Mouse (Mus musculus): ENCODE measurements at regions not wholly inside any gene's neighbourhood (a gene's known extent, or its start where the extent isn't known, plus 50 kb on each side); places are given as distances from the start of the nearest gene placed in this dataset.
"Not testable (repeated sequence)": the region's sequence is repeated elsewhere in the genome, so short reads cannot be mapped to it uniquely, and the experiment has no call there.

DNA sequence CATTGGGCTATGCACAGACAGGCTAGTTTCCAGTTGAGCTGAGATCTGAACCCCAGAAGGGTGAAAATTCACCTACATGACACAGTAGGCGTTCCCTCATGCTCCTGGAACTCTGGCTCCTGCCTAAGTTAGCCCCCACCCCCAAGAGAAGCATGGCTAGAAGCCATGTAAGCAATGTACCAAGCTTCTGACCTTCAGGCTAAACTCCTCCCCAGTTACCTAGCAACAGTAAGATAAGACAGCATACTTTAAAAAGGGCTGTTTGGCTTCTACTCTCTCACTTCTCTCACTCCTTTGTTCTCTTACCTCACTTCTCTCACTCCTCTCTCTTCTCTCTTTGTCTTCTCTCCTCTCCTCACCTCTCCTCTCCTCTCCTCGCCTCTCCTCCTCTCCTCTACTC lies 629.7 kb upstream of the Prmt6 start:
- not testable (repeated sequence) for H3K9me3 ChIP-seq (replicated peaks); H3K4me1 ChIP-seq; H3K4me3 ChIP-seq; H3K27ac ChIP-seq; H3K9ac ChIP-seq; H3K36me3 ChIP-seq; H3K4me2 ChIP-seq (replicated peaks); H3K27me3 ChIP-seq; ATAC-seq (ENCODE audit: low FRiP score)
- 58% methylated on average over 2 of the region's 2 CpGs for WGBS

- H3K9me3 ChIP-seq (replicated peaks): no peaks in the 10 kb centered on the region
- no peaks in the 10 kb centered on the region for H3K4me1 ChIP-seq
- H3K4me2 ChIP-seq (replicated peaks): no peak overlapping the region
- H3K36me3 ChIP-seq: no peaks in the 10 kb centered on the region
- no peak overlapping the region for H3K27ac ChIP-seq
- no peak for ATAC-seq (ENCODE audit: low FRiP score)
- no peaks in the 10 kb centered on the region for H3K27me3 ChIP-seq
- no peak overlapping the region for H3K4me3 ChIP-seq
- WGBS: 80% methylated on average over 1 of the region's 1 CpGs
- H3K9ac ChIP-seq: no peak overlapping the region
Observed at GRCm38 (mm10) chr3:110865989-110866388, 615.2 kb upstream of the Prmt6 start.

- H3K4me2 ChIP-seq (replicated peaks): no peak overlapping the region
- H3K9me3 ChIP-seq (replicated peaks): no peaks in the 10 kb centered on the region
- no peak overlapping the region for H3K4me3 ChIP-seq
- no peak for ATAC-seq (ENCODE audit: low FRiP score)
- WGBS: 77% methylated on average over 2 of the region's 2 CpGs
- H3K36me3 ChIP-seq: no peaks in the 10 kb centered on the region
- no peaks in the 10 kb centered on the region for H3K27me3 ChIP-seq
- no peak overlapping the region for H3K27ac ChIP-seq
- H3K9ac ChIP-seq: no peak overlapping the region
- H3K4me1 ChIP-seq: no peaks in the 10 kb centered on the region
Observed at GRCm38 (mm10) chr3:110847222-110847621, 596.4 kb upstream of the Prmt6 start.

DNA sequence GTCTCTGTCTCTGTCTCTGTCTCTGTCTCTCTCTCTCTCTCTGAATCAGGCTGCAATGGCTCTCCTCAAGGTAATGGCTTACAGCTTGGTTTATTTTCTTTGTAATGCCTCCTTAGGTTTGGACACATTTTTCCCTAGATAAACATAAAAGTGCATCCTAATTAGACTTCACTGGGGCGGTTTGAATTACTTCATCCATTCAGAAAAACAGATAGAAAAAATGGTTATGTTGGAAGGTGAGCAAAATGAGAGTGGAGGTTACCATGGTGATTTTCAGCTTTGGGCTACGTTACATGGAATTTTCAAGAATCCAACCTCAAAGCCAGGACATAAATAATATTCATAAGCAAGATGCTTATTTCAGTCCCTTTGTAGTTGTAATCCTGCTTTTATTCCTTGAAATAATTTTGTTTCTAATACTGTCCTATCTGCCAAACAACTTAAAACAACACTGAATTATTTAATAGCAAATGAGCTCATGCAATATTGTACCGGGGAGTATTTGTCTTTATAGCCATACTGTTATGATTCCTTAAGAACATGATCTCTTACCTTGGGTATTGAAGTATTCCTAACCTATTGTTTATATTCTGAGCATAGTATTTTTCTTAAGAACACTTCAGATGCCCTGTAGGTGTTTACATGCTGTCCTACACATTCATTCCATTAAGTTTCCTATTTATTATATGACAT lies 570.1 kb upstream of the Prmt6 start:
- Histone ChIP-seq H3K36me3 (no peaks in the 10 kb centered on the region), H3K4me3 (no peak overlapping the region), H3K27ac (no peak overlapping the region), H3K9me3 (replicated peaks) (no peaks in the 10 kb centered on the region), H3K4me2 (replicated peaks) (no peak overlapping the region), H3K4me1 (no peaks in the 10 kb centered on the region), H3K27me3 (no peaks in the 10 kb centered on the region), H3K9ac (no peak overlapping the region)
- ATAC-seq (ENCODE audit: low FRiP score): no peak
- 79% methylated on average over 3 of the region's 3 CpGs for WGBS

- 50% methylated on average over 4 of the region's 4 CpGs for WGBS
- no peaks in the 10 kb centered on the region for H3K27me3 ChIP-seq
- H3K27ac ChIP-seq: peak overlapping the region; percentile 17; the same call in 1 of the 2 replicates
- no peaks in the 10 kb centered on the region for H3K9me3 ChIP-seq (replicated peaks)
- H3K4me1 ChIP-seq: 0 out of 2 replicates have a peak, but pooled peaks cover 2% of the 10 kb centered on the region
- H3K4me3 ChIP-seq: no peak overlapping the region
- ATAC-seq (ENCODE audit: low FRiP score): no peak
- no peak overlapping the region for H3K9ac ChIP-seq
- no peaks in the 10 kb centered on the region for H3K36me3 ChIP-seq
- no peak overlapping the region for H3K4me2 ChIP-seq (replicated peaks)
Observed at GRCm38 (mm10) chr3:110789009-110789586, 538.3 kb upstream of the Prmt6 start.

DNA sequence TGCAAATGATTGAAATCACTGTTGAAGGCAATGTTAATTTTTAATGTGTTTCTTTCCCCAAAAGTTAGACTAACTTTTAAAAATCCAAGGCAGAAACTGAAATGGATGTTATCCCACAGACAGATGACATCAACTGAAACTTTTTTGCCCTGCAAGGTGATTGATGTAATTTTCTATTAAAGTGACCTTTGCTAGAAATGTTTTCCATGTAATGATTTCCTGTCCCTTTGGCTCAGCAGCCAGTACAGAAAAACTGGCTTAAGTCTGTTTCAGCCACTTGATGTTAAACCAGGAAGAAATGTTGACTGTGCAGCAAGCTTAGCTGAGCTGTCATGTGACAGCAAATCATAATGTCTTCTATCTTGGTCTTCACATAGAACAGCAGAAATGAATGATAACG lies 504.5 kb upstream of the Prmt6 start:
- no peak overlapping the region for H3K9ac ChIP-seq
- H3K36me3 ChIP-seq: no peaks in the 10 kb centered on the region
- H3K9me3 ChIP-seq (replicated peaks): no peaks in the 10 kb centered on the region
- no peak overlapping the region for H3K27ac ChIP-seq
- no peaks in the 10 kb centered on the region for H3K4me1 ChIP-seq
- no peak overlapping the region for H3K4me3 ChIP-seq
- no peak overlapping the region for H3K4me2 ChIP-seq (replicated peaks)
- WGBS: 95% methylated on average over 1 of the region's 1 CpGs
- ATAC-seq (ENCODE audit: low FRiP score): no peak
- H3K27me3 ChIP-seq: no peaks in the 10 kb centered on the region

GRCm38 (mm10) chr3:110746273-110746672 lies 495.5 kb upstream of the Prmt6 start:
- H3K4me3 ChIP-seq: no peak overlapping the region
- no peaks in the 10 kb centered on the region for H3K27me3 ChIP-seq
- H3K9ac ChIP-seq: no peak overlapping the region
- ATAC-seq (ENCODE audit: low FRiP score): no peak
- no peak overlapping the region for H3K4me2 ChIP-seq (replicated peaks)
- no peaks in the 10 kb centered on the region for H3K9me3 ChIP-seq (replicated peaks)
- H3K27ac ChIP-seq: no peak overlapping the region
- no peaks in the 10 kb centered on the region for H3K36me3 ChIP-seq
- 53% methylated on average over 2 of the region's 2 CpGs for WGBS
- no peaks in the 10 kb centered on the region for H3K4me1 ChIP-seq

GRCm38 (mm10) chr3:110700122-110700521 lies 449.3 kb upstream of the Prmt6 start:
- ATAC-seq (ENCODE audit: low FRiP score): no peak
- Histone ChIP-seq H3K27me3 (no peaks in the 10 kb centered on the region), H3K4me3 (no peak overlapping the region), H3K4me2 (replicated peaks) (no peak overlapping the region), H3K36me3 (no peaks in the 10 kb centered on the region), H3K4me1 (no peaks in the 10 kb centered on the region), H3K9ac (no peak overlapping the region), H3K9me3 (replicated peaks) (no peaks in the 10 kb centered on the region), H3K27ac (no peak overlapping the region)
- WGBS: 34% methylated on average over 4 of the region's 4 CpGs

GRCm38 (mm10) chr3:110667525-110668005 lies 416.8 kb upstream of the Prmt6 start:
- Histone ChIP-seq H3K4me2 (replicated peaks) (no peak overlapping the region), H3K4me1 (no peaks in the 10 kb centered on the region), H3K9ac (no peak overlapping the region), H3K9me3 (replicated peaks) (no peaks in the 10 kb centered on the region), H3K27ac (no peak overlapping the region; the same call in 1 of the 2 replicates), H3K36me3 (no peaks in the 10 kb centered on the region), H3K4me3 (no peak overlapping the region), H3K27me3 (no peaks in the 10 kb centered on the region)
- ATAC-seq (ENCODE audit: low FRiP score): peak; percentile 59
- 44% methylated on average over 7 of the region's 7 CpGs for whole genome bisulfite sequencing

- ATAC-seq (ENCODE audit: low FRiP score): no peak
- Histone ChIP-seq H3K36me3 (no peaks in the 10 kb centered on the region), H3K4me2 (replicated peaks) (no peak overlapping the region), H3K9ac (no peak overlapping the region), H3K4me1 (no peaks in the 10 kb centered on the region), H3K27ac (no peak overlapping the region), H3K27me3 (no peaks in the 10 kb centered on the region), H3K9me3 (replicated peaks) (no peaks in the 10 kb centered on the region), H3K4me3 (no peak overlapping the region)
- 81% methylated on average over 2 of the region's 2 CpGs for WGBS
Observed at GRCm38 (mm10) chr3:110666992-110667391, 416.2 kb upstream of the Prmt6 start.

- Histone ChIP-seq H3K4me2 (replicated peaks) (no peak overlapping the region), H3K27ac (no peak overlapping the region), H3K9ac (no peak overlapping the region), H3K4me3 (no peak overlapping the region), H3K27me3 (no peaks in the 10 kb centered on the region), H3K9me3 (replicated peaks) (no peaks in the 10 kb centered on the region), H3K36me3 (no peaks in the 10 kb centered on the region), H3K4me1 (no peaks in the 10 kb centered on the region)
- ATAC-seq (ENCODE audit: low FRiP score): no peak
- WGBS: 76% methylated on average over 4 of the region's 4 CpGs
Observed at GRCm38 (mm10) chr3:110657495-110658105, 406.8 kb upstream of the Prmt6 start.

DNA sequence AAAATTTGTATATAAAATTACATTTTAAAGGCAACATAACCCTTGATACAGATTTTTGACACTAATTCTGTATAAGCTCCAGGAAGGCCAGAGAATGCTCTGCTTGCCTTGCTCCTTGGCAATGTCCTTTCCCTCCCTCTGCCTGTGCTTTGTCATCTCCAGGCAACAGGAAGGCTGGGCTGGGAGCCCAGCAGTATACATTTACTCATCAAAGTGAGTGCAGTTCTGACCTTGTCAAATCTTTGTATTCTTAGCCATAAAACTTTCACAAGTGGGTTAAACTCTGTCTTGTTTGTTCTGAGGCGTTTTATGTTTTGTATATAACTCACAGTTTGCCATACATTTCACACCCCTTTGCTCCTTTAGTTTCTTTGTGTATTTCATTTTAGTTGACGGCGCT lies 375.5 kb upstream of the Prmt6 start:
- no peak overlapping the region for H3K27ac ChIP-seq
- no peak for ATAC-seq (ENCODE audit: low FRiP score)
- H3K4me2 ChIP-seq (replicated peaks): no peak overlapping the region
- no peaks in the 10 kb centered on the region for H3K4me1 ChIP-seq
- H3K9ac ChIP-seq: no peak overlapping the region
- no peaks in the 10 kb centered on the region for H3K36me3 ChIP-seq
- no peaks in the 10 kb centered on the region for H3K27me3 ChIP-seq
- no peaks in the 10 kb centered on the region for H3K9me3 ChIP-seq (replicated peaks)
- WGBS: 87% methylated on average over 3 of the region's 3 CpGs
- no peak overlapping the region for H3K4me3 ChIP-seq
